Mouse (Mus musculus): ENCODE results near the gene Gtf2e1.

GRCm38 (mm10) chr16:37575325-37575724, 35.7 kb upstream of the Gtf2e1 start:
- no peak for TF ChIP-seq POLR2A (IDR thresholded peaks at IDR 0.05; ENCODE audit: control insufficient read depth, extremely low read depth, insufficient read depth, low read length, poor library complexity)
- TF ChIP-seq CTCF (IDR thresholded peaks at IDR 0.05; ENCODE audit: borderline replicate concordance, control insufficient read depth, extremely low read depth, insufficient read depth, low read length, poor library complexity): no peak
